Mouse (Mus musculus): ENCODE data around the gene Coro1c.
A peak's percentile ranks its signal among the peaks of the same experiment; 100 is the strongest.

The Coro1c gene

DNA sequence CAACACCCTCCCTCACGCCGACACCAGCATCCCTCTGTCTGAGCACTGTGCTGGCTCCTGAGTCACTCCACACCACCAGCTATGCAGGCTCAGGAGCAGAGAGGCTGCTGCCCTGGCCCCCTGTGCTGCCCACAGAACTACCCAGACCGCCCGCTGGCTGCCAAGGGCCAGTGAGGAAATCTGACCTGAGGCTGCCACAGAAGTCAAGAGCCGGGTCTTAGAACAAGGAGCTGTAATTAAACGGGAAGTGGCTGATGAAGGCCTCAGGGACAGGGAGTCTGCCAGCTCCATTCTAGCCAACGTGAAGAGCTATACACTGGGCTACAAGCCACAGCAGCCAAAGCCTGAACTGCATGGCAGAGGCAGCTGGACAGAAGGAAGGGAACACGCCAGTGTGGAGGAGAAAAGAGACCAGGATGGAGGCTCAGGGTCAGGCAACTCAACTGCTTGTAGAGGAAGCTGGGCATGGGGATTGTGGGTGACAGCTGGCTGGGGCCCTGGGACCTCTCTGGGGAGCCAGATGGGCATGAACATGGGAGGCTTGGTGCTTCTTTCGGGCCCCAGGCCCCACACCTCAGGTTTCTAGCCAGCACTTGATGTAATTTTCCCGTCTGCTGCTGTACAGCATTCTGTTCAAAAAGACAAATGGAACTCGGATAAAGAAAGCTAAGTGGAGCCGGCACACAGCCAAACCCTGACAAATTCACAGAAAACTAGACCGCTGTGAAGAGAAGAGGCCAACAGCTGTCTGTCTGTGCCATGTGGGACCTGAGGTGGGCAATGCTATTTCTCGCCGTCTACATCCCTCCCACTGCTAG lies 25.8 kb downstream of the Coro1c start:
- DNase-seq: no peak

DNA sequence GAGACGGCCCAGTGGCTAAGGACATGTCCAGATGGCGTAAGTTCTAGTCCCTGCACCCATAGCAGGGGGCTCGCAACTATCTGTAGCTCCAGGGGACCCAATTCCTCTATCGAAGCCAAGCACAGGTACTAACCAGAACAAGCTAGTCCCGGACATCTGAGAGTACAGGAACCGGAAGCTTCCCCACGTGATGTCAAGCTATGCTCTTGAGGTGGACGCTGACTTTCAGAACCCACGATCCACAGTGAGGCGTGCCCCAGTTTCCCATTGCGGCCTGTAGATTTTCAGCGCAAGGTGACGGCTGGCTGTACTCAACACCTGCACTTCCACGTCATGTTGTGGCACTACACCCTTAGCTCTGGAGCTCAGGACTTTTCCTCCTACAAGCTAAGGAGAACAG lies 27.4 kb downstream of the Coro1c start:
- no peak for DNase-seq

- DNase-seq: no peak
These were observed 29.5 kb downstream of the Coro1c start for GRCm38 (mm10) chr5:113878943-113879617.

DNA sequence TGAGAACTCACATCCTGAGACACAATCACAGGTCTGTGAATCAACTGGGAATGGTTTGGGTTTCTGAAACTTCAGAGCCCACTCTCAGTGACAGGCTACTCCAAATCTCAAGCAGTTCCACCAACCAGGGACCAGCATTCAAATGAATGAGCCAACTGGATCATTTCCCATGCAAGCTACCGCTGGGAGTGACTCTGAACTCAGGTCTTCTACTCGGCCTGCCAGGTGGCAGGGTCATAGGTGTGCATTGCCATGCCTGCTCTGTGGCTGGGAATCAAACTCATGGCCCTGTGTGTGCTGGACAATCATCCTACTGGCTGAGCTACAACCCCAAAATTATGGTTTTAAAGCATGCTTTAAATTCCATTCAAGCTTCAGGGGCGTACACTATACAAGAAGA lies 31.0 kb downstream of the Coro1c start:
- no peak for DNase-seq

DNA sequence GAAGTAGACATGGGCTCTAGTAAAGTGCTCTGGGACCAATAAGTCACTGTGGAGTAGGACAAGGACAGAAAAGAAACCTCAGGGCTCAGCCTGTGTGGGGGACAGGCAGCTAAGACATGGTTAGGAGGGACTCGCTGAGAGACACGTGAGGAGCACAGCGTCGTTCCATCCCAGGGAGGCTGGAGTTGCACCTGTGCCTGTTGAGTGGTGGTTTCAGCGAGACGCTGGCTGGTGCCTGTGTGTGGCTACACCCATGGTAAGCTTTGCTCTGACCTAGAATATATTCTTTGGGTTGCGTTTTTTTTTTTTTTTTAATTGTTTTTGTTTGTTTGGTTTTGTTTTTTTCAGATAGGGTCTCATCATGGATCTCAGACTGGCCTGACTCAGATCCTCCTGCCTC lies 32.4 kb downstream of the Coro1c start:
- DNase-seq: no peak

- DNase-seq: no peak
These were observed 32.9 kb downstream of the Coro1c start for GRCm38 (mm10) chr5:113875625-113876024.

- no peak for DNase-seq
These were observed 34.2 kb downstream of the Coro1c start for GRCm38 (mm10) chr5:113874063-113875024.

DNA sequence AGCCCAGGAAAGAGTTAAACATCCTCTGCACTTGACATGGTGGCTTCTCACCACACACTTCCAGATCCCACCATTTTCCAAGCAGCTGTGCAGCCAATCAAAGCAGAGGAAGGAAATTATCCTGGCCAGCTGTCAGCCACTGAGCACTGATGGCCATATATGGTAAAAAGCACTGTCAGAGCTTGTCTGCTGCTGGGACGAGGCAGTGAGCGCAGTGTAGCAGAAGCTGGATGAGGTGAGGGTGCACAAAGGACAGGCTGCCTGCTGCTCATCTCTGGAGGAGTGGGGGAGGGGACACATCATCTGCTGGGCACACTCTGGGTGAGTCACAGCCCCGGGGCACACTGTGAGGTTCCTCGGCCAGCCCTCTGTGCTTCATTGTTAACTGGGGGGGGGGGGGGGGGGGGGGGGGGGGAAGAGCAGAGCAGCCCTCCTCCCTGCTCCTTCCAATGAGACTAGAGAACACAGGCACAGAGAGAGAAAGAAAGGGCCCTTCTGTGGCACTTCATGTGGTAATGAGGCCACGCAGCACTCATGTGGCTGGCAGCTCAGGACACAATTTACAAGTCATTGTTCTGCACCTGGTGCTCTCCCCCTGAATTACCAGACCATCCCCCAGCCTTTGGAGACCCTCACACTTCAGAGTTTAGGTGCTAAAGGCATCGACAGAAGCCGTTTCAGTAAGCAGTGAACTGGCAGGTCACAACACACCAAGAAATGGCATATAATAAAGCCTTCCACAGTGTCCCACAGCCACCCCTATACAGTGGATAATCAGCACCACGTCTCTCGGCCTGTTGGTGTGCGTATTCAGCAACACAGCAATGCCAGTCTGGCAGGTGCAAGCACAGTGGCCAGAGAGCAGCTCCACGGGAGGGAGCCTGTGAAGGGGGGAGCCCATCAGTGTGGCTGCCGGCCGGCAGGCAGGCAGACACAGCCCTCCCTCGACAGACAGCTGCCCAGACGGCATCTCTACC lies 35.3 kb downstream of the Coro1c start:
- DNase-seq: no peak

- no peak for DNase-seq
These were observed 36.5 kb downstream of the Coro1c start for GRCm38 (mm10) chr5:113871903-113872548.

DNA sequence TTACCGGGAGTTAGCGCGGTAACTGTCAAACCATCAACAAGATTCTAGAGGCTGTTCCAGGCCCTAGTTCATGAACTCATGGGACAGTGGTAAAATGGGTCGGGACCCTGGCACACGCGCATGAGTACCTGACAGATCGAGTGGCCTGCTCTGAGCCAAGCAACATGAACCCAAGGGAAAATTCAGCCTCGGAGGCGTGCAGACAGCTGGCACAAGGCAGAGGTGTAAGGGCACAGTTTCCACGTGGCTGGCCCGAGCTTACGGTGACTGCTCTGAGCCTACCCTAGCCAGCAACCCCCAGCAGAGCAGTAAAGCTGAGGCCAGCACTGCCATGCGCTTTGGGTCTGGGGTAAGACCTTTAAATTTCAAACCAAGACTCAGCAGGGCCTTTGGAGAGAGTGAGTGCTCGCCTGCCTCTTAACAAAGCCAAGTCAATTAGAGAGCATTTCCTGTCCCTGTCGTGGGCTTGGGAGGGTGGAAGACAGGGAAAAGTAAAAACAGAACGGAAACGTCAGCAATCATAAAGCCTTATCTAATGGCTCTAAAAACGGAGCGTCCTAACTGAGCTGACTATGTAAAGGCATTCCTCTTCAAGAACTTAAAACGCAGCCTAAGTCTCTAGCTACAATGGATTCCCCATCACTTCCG lies 38.0 kb downstream of the Coro1c start:
- no peak for DNase-seq

DNA sequence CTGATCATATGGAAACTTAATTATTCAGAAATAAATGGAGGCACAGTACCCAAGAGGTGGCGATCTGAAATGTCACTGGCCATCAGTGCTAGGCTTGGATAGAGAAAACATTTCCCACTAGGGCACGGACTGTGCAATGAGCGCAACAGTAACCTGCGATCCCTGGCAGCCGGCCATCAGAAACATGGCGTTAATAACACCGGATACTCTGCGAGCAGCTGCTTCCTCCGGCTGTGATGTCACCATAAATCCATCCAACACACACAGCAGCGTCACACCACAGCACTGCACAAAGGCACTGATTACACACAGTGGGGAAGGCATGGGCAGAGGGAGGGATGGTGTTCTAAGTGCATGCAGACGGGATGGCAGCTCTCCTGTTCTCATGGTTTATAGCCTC lies 39.4 kb downstream of the Coro1c start:
- DNase-seq: no peak

DNA sequence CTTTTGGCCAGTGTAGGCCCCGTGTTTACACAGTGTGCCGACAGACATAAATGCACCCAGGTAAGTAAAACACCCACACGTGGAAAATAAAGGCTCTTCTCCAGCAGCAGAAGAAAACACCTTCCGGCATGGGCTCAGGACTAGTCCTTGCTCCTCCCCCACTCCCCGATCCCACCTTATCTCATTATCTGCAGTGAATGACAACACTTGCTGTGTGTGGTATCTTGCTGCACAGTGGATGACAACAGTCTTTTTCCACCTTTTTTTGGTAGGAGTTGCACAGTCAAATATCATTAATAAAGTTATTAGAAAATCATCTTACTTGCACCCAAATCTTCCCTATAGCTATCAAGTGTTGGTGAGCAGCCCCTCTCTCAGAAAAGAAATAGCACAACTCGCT lies 43.6 kb downstream of the Coro1c start:
- DNase-seq: no peak

GRCm38 (mm10) chr5:113863994-113864393 lies 44.6 kb downstream of the Coro1c start:
- no peak for DNase-seq

DNA sequence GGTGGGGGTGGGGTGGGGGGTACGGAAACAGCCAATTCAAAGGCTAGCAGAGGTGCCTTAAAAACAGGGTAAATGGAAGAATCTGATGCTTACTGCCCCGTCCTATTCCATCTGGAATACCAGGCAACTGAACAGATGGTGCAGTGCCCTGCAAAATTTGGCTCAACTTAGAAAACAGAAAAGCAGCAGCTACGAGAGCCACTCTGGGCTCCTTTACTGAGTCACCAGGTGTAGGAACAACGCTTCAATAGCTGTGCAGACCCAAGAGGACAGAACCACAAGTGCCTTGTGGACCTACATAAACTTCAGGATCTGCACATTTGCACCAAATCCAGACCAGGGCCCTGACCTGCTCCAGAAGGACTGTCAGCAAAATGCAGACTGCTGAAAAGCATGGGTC lies 46.1 kb downstream of the Coro1c start:
- peak; percentile 65 for DNase-seq

- no peak for DNase-seq
These were observed 47.3 kb downstream of the Coro1c start for GRCm38 (mm10) chr5:113861294-113861693.

GRCm38 (mm10) chr5:113858971-113859370 lies 49.6 kb downstream of the Coro1c start:
- DNase-seq: no peak

DNA sequence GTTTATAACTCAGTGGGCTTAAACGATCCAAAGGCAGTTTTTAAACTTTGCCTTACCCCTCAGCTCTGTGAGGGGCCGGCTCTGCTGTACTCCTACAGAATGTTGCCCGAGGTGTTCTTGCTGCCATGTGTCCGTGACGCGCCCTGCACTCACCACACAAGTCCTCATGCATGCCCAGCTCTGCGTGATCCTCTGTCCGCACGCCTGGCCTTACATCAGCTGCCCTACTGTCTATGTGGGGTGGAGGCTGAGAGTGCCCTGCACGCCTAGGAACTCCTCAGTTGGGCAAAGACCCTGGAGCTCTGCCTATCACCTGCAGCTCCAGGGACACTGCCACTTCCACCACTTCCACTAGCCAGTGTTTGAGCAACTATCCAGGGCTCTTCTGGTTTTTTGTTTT lies 50.0 kb downstream of the Coro1c start:
- DNase-seq: no peak

- no peak for DNase-seq
These were observed 50.9 kb downstream of the Coro1c start for GRCm38 (mm10) chr5:113857631-113858030.

DNA sequence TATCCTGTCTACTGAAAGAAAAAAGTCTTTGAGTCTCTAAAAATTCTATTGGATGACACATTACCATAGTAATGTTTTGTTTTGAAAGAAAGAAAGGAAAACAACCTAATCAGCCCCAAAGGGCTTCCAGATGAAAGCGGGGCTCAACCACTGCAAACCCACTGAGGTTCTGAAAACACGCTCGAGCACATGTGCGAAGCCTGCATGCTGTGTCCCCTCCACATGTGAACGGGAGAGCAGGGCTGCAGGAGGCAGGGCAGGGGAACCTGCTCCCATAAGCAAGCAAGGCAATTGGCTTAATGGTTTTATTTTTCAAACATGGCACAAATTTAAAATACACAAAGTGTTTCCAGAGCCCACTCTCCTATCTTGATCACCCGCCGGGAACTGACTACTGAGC lies 51.9 kb downstream of the Coro1c start:
- no peak for DNase-seq

- no peak for DNase-seq
These were observed 52.9 kb downstream of the Coro1c start for GRCm38 (mm10) chr5:113855696-113856095.

- no peak for DNase-seq
These were observed 53.4 kb downstream of the Coro1c start for GRCm38 (mm10) chr5:113855117-113855516.
